Mouse (Mus musculus) left cerebral cortex, adult 2 months (tissue): ENCODE data around the gene Pard3b. TPM values are rescaled to one million over a fixed set of nuclear protein-coding genes. Genes with fewer than 3 reads are reported as not detected.
A peak's percentile ranks its signal among the peaks of the same experiment; 100 is the strongest.

Source experiments
- DNase-seq, 2 experiments: peaks; one replicate each; pipeline ENCODE4 v3.0.0; 2021 to 2022; ENCODE audit warnings: low spot score in 2 of 2, mixed read lengths in 1 of 2; ENCODE audit errors: extremely low spot score in 1 of 2
- H3K27ac ChIP-seq: fragments of 200-600 bp; 2 replicates; pipeline ENCODE4 v1.8.1; 2022
- H3K4me3 ChIP-seq: fragments of 200-600 bp; 2 replicates; pipeline ENCODE4 v1.8.1; 2022
- CTCF ChIP-seq: fragments of 200-600 bp; IDR thresholded peaks from 2 replicates; pipeline ENCODE4 v1.8.1; 2022; ENCODE audit warnings: antibody characterized with exemption, mild to moderate bottlenecking, moderate library complexity
- intact Hi-C: fragments of 180-260 bp; cut with DNase I; formaldehyde crosslinking; loops from one replicate; pipeline ENCODE4 v1.15.1; 2025
- total RNA-seq, 2 experiments: library from RNA; stranded (reverse); gene quantifications; 2 replicates each; pipeline ENCODE4 v1.2.3; 2021

Gene Pard3b
- total RNA-seq, 2 experiments from 2014 or later = 4.0 to 5.1 TPM

GRCm38 (mm10) chr1:62664960-62665645 is 1026.5 kb downstream of the Pard3b start:
- no peak for DNase-seq
- Histone ChIP-seq H3K4me3 (no peak overlapping the region), H3K27ac (no peak overlapping the region)
- intact Hi-C loops = no loop called here
- no peak for TF ChIP-seq CTCF

GRCm38 (mm10) chr1:62665771-62666730 is 1027.4 kb downstream of the Pard3b start:
- DNase-seq = no peak
- intact Hi-C loops = no loop called here
- no peak overlapping the region for H3K27ac ChIP-seq
- no peak overlapping the region for H3K4me3 ChIP-seq
- TF ChIP-seq CTCF = no peak

GRCm38 (mm10) chr1:62666780-62667179 is 1028.2 kb downstream of the Pard3b start:
- intact Hi-C loops = no loop called here
- TF ChIP-seq CTCF = no peak

GRCm38 (mm10) chr1:62678611-62679344 is 1040.2 kb downstream of the Pard3b start:
- intact Hi-C loops = no loop called here

More at GRCm38 (mm10) chr1:62666780-62667179, 1028.2 kb downstream of the Pard3b start:
- Histone ChIP-seq H3K27ac (no peak overlapping the region), H3K4me3 (no peak overlapping the region)
- DNase-seq = no peak

GRCm38 (mm10) chr1:62679466-62679865 is 1040.8 kb downstream of the Pard3b start:
- DNase-seq = no peak
- no peak for TF ChIP-seq CTCF
- intact Hi-C loops = no loop called here
- Histone ChIP-seq H3K4me3 (no peak overlapping the region), H3K27ac (no peak overlapping the region)

More at GRCm38 (mm10) chr1:62678611-62679344, 1040.2 kb downstream of the Pard3b start:
- H3K4me3 ChIP-seq = no peak overlapping the region
- TF ChIP-seq CTCF = no peak
- H3K27ac ChIP-seq = no peak overlapping the region
- no peak for DNase-seq

- TF ChIP-seq CTCF = no peak
- no peak for DNase-seq
- no peak overlapping the region for H3K4me3 ChIP-seq
- intact Hi-C loops = loop anchor here (10.0 kb wide), 1 partner anchor 538 kb away; no protein-coding TSS in a partner anchor
- H3K27ac ChIP-seq = no peak overlapping the region
These were observed 1044.1 kb downstream of the Pard3b start for GRCm38 (mm10) chr1:62682456-62683385.

- no peak for TF ChIP-seq CTCF
- no peak for DNase-seq
- Histone ChIP-seq H3K4me3 (no peak overlapping the region), H3K27ac (no peak overlapping the region)
- intact Hi-C loops = loop anchor here (10.0 kb wide), 1 partner anchor 539 kb away; no protein-coding TSS in a partner anchor
These were observed 1044.9 kb downstream of the Pard3b start for GRCm38 (mm10) chr1:62683498-62683897.

- TF ChIP-seq CTCF = no peak
- H3K4me3 ChIP-seq = no peak overlapping the region
- intact Hi-C loops = loop anchor here (2.0 to 10.0 kb wide), 2 partner anchors 93 to 543 kb away; no protein-coding TSS in a partner anchor
- no peak overlapping the region for H3K27ac ChIP-seq
- peak; percentile 50 to 56 for DNase-seq
These were observed 1048.9 kb downstream of the Pard3b start for GRCm38 (mm10) chr1:62687511-62687910.

GRCm38 (mm10) chr1:62691175-62691574 is 1052.6 kb downstream of the Pard3b start:
- H3K27ac ChIP-seq = no peak overlapping the region
- intact Hi-C loops = loop anchor here (10.0 kb wide), 1 partner anchor 476 kb away; no protein-coding TSS in a partner anchor
- no peak for TF ChIP-seq CTCF
- no peak overlapping the region for H3K4me3 ChIP-seq
- DNase-seq = no peak
